Mouse (Mus musculus): ENCODE measurements around the gene Ddhd1.

DNA sequence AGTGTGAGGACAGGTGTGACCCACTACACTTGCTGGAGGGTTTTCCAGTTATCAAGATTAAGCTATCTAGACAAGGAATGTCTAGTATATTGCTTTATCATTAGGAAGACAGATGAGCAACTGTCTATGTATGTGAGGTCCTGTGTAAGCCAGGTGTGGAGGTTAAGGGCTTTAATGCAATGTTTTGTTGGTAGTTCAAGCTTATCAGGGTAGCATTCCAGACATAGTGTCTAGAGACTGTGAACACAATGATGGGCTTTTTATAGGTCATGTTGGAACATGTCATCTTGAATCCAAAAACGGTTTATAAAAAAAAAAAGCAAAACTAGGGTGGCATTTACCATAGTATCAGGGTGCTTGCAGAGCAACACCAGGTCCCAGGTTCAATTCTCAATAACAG lies 28.0 kb downstream of the Ddhd1 start:
- TF ChIP-seq CTCF (IDR thresholded peaks at IDR 0.05; ENCODE audit: extremely low read depth, insufficient read depth, insufficient read length, insufficient replicate concordance) (no peak), POLR2A (IDR thresholded peaks at IDR 0.05; ENCODE audit: low read depth, low read length) (no peak)
